Mouse (Mus musculus) left cerebral cortex, postnatal 10 days (tissue): ENCODE results near the gene Rab7b. TPM values are rescaled to one million over a fixed set of nuclear protein-coding genes. Genes with fewer than 3 reads are reported as not detected.

Experiments
- DNase-seq, 2 experiments: peaks; one replicate each; pipeline ENCODE4 v3.0.0; 2021 to 2022; ENCODE audit warnings: low spot score in 2 of 2, mixed read lengths in 1 of 2; ENCODE audit errors: extremely low spot score in 1 of 2
- intact Hi-C: fragments of 180-260 bp; cut with DNase I; formaldehyde crosslinking; loops from one replicate; pipeline ENCODE4 v1.15.1; 2025
- total RNA-seq, 2 experiments: library from RNA; stranded (reverse); gene quantifications; 2 replicates each; pipeline ENCODE4 v1.2.3; 2021

The Rab7b gene
- total RNA-seq, 2 experiments from 2014 or later: 2.3 to 2.4 TPM

- intact Hi-C loops: no loop called here
- DNase-seq: no peak
Measured at GRCm38 (mm10) chr1:131758796-131759195, 70.3 kb downstream of the Rab7b start.

DNA sequence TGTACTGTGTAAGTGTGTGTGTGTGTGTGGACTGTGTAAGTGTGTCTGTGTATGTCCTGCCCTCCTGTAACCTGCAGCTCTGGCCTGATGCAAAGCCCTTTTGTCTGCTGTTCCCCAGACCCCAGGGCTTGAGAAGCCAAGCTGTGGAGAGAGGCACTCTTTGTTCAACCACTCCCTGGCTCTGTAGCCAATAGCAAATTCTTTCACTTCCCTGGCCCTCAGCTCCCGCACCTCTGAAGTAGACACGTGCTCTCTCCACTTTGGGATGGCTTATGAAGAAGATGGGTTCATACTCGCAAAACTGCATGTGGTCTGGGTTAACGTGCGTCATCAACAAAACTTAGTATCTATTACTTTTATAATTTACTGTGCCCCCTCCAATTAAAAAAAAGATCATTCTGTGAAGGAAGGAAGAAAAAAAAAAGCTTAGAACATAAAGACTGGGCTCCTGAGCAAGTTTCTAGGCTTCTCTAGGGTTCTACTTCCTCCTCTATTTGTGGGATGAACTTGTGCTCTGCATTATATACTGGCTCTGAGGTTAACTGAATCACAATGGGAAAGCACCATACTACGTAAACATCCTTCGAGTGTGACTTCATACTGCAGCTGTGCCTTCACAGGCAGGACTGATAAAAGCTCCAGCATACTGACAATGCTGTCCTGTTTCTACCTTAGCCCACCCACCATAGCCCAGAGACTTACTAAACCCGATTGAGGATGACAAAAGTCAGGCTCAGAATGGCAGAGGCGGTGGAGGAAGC, 71.4 kb downstream of the Rab7b start:
- intact Hi-C loops: loop anchor here (5.0 kb wide), 1 partner anchor 213 kb away; no protein-coding TSS in a partner anchor
- no peak for DNase-seq

GRCm38 (mm10) chr1:131760428-131760820, 71.9 kb downstream of the Rab7b start:
- intact Hi-C loops: loop anchor here (5.0 kb wide), 1 partner anchor 213 kb away; no protein-coding TSS in a partner anchor
- no peak for DNase-seq

- DNase-seq: no peak
- intact Hi-C loops: loop anchor here (5.0 kb wide), 1 partner anchor 214 kb away; no protein-coding TSS in a partner anchor
Measured at GRCm38 (mm10) chr1:131761079-131761831, 72.8 kb downstream of the Rab7b start.

- DNase-seq: no peak
- intact Hi-C loops: loop anchor here (5.0 kb wide), 1 partner anchor 216 kb away; no protein-coding TSS in a partner anchor
Measured at GRCm38 (mm10) chr1:131763683-131764082, 75.2 kb downstream of the Rab7b start.

- no peak for DNase-seq
- intact Hi-C loops: loop anchor here (1.0 to 5.0 kb wide), 3 partner anchors 52 to 217 kb away; no protein-coding TSS in a partner anchor
Measured at GRCm38 (mm10) chr1:131764581-131765338, 76.3 kb downstream of the Rab7b start.

Other genes with a start within 250 kb of the Rab7b start
- 100 to 1,000 TPM; 137 TPM for gene Srgap2, start 161.3 kb upstream of the Rab7b start, total RNA-seq
- 1 to 10 TPM; 1.4 to 1.7 TPM for gene Fam72a, start 160.8 kb upstream of the Rab7b start, total RNA-seq
- gene Avpr1b, start 89.5 kb upstream of the Rab7b start, total RNA-seq: under 1 TPM in 1 of 2 experiments, not detected in 1; 0.17 TPM
- gene Ctse, start 50.4 kb upstream of the Rab7b start, total RNA-seq: under 1 TPM in 1 of 2 experiments, not detected in 1; 0.22 TPM
- gene Slc26a9, start 55.3 kb downstream of the Rab7b start, total RNA-seq: under 1 TPM; 0.18 to 0.24 TPM
- gene Pm20d1, start 108.7 kb downstream of the Rab7b start, total RNA-seq: under 1 TPM; 0.69 to 0.94 TPM
- 10 to 100 TPM; 43.8 to 43.9 TPM for gene Slc41a1, start 138.8 kb downstream of the Rab7b start, total RNA-seq
- 1 to 10 TPM; 5.5 to 5.6 TPM for gene Rab29, start 178.5 kb downstream of the Rab7b start, total RNA-seq
- 100 to 1,000 TPM; 204 to 210 TPM for gene Nucks1, start 221.8 kb downstream of the Rab7b start, total RNA-seq